Mouse (Mus musculus) embryonic facial prominence, embryonic 13.5 days (tissue): ENCODE measurements around the gene Narf. TPM values are rescaled to one million over a fixed set of nuclear protein-coding genes. Genes with fewer than 3 reads are reported as not detected.

Experiments
- ATAC-seq: fragments of 200-750 bp; cut with Nextera tagmentation; 2 replicates; pipeline ENCODE4 v1.8.0; 2017; ENCODE audit warnings: low read depth; ENCODE audit not compliant: insufficient number of reproducible peaks, insufficient read depth, low FRiP score, low TSS enrichment
- H3K27ac ChIP-seq: fragments of 300-500 bp; sonication (generic); 2 replicates; pipeline ENCODE4 v1.5.1; 2015; ENCODE audit warnings: moderate library complexity, mild to moderate bottlenecking, inconsistent platforms
- H3K27me3 ChIP-seq: fragments of 300-500 bp; sonication (generic); 2 replicates; pipeline ENCODE4 v1.6.1; 2015; ENCODE audit warnings: mild to moderate bottlenecking, inconsistent platforms
- H3K36me3 ChIP-seq: fragments of 300-500 bp; sonication (generic); 2 replicates; pipeline ENCODE4 v1.6.1; 2015; ENCODE audit warnings: mild to moderate bottlenecking, inconsistent platforms
- H3K4me1 ChIP-seq: fragments of 300-500 bp; sonication (generic); 2 replicates; pipeline ENCODE4 v1.6.1; 2015; ENCODE audit warnings: inconsistent platforms
- H3K4me2 ChIP-seq: fragments of 300-500 bp; sonication (generic); 2 replicates; pipeline ENCODE4 v1.6.1; 2015; ENCODE audit warnings: moderate library complexity, mild to moderate bottlenecking, inconsistent platforms
- H3K4me3 ChIP-seq: fragments of 300-500 bp; sonication (generic); 2 replicates; pipeline ENCODE4 v1.5.1; 2015; ENCODE audit warnings: mild to moderate bottlenecking, inconsistent platforms
- H3K9ac ChIP-seq: fragments of 300-500 bp; sonication (generic); 2 replicates; pipeline ENCODE4 v1.6.1; 2015; ENCODE audit warnings: mild to moderate bottlenecking, inconsistent platforms
- H3K9me3 ChIP-seq: fragments of 300-500 bp; sonication (generic); 2 replicates; pipeline ENCODE4 v1.6.1; 2016; ENCODE audit warnings: inconsistent platforms
- WGBS: fragments of 180-500 bp; shearing (Covaris S2); methylation state at CpG from one replicate; pipeline ENCODE4 v1.1.7; 2015; ENCODE audit warnings: mixed read lengths; 5-methylcytosine and 5-hydroxymethylcytosine counted together
- polyA plus RNA-seq: library from polyadenylated mRNA; unstranded; fragments of >200 nt; fragmentation: Nextera tagmentation; extraction: Ambion mirVana; gene quantifications from 2 replicates; pipeline ENCODE4 v1.2.1, GENCODE M21; 2015

The Narf gene
- polyA plus RNA-seq, 1 experiment from 2014 or later: 61.4 TPM

DNA sequence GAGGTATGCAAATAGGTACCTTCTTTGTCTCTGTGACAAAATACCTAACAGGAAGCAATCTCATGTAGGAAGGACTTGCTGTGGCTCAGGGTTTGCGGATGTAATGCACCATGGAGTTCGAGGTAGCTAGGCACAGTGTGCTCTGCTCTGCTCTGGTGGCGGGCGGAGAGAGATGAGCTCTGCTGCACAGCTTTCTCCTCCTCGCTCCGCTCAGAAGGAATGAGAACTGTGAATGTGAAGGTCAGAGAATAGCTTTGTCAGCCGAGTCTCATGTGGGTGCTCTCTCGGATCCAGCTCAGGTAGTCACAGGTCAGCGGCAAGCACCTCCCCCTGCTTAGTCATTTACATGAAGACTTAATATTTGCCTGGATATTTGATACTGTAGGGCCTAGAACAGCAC lies 63.2 kb downstream of the Narf start:
- no peaks in the 10 kb centered on the region for H3K9me3 ChIP-seq
- WGBS: 93% methylated on average over 9 of the region's 9 CpGs
- H3K4me3 ChIP-seq: no peak overlapping the region
- H3K4me1 ChIP-seq: no peaks in the 10 kb centered on the region
- no peak overlapping the region for H3K27ac ChIP-seq
- ATAC-seq: no peak
- no peaks in the 10 kb centered on the region for H3K27me3 ChIP-seq
- peaks cover 94% of the 10 kb centered on the region for H3K36me3 ChIP-seq
- no peak overlapping the region for H3K4me2 ChIP-seq
- no peak overlapping the region for H3K9ac ChIP-seq

DNA sequence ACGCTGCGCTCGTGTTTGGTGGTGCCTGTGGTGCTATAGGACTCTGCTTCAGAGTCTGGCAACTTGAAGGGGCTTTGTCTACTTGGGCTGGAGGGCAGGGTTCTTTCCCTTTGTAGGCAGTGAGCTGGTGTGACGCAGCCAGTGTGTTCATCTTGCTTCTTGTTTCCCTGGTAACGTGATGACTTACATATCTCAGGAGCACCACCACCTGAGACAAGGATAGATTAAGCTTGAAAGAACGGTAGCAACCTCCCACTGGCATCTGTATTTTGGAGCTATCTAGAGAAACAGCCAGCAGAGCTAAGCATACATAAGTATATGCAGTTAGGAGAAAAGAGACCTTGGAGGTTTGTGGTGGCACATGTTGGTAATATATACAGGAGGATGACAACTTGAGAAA lies 68.3 kb downstream of the Narf start:
- H3K27ac ChIP-seq: no peak overlapping the region
- no peak overlapping the region for H3K9ac ChIP-seq
- no peak for ATAC-seq
- H3K4me2 ChIP-seq: no peak overlapping the region
- no peak overlapping the region for H3K4me3 ChIP-seq
- no peaks in the 10 kb centered on the region for H3K27me3 ChIP-seq
- H3K4me1 ChIP-seq: no peaks in the 10 kb centered on the region
- peaks cover 96% of the 10 kb centered on the region for H3K36me3 ChIP-seq
- 96% methylated on average over 6 of the region's 6 CpGs for WGBS
- no peaks in the 10 kb centered on the region for H3K9me3 ChIP-seq

Other genes starting within 250 kb of the Narf start
- 132 and 134 TPM in 2 replicates for gene Csnk1d, start 245.9 kb upstream of the Narf start, polyA plus RNA-seq
- 0.28 and 0.49 TPM in 2 replicates for gene Cd7, start 197.8 kb upstream of the Narf start, polyA plus RNA-seq
- 0.59 and 0.99 TPM in 2 replicates for gene Sectm1b, start 173.7 kb upstream of the Narf start, polyA plus RNA-seq
- gene Sectm1a, start 156.0 kb upstream of the Narf start, polyA plus RNA-seq: 0.26 and 0.52 TPM in 2 replicates
- not detected in 2 replicates for gene Tex19.2, start 118.6 kb upstream of the Narf start, polyA plus RNA-seq
- 0.11 TPM in 1 of 2 replicates, not detected in the other for gene Tex19.1, start 91.1 kb upstream of the Narf start, polyA plus RNA-seq
- 0.15 TPM in 1 of 2 replicates, not detected in the other for gene Uts2r, start 77.0 kb upstream of the Narf start, polyA plus RNA-seq
- gene Hexdc, start 32.8 kb upstream of the Narf start, polyA plus RNA-seq: 8.8 and 9.3 TPM in 2 replicates
- 18.5 and 22.2 TPM in 2 replicates for gene Ogfod3, start 32.5 kb upstream of the Narf start, polyA plus RNA-seq
- gene Cybc1, start 7.9 kb upstream of the Narf start, polyA plus RNA-seq: 44.6 and 45.1 TPM in 2 replicates
- gene Foxk2, start 22.7 kb downstream of the Narf start, polyA plus RNA-seq: 9.9 and 10.6 TPM in 2 replicates
- 98.3 and 102 TPM in 2 replicates for gene Wdr45b, start 117.2 kb downstream of the Narf start, polyA plus RNA-seq
- gene Rab40b, start 151.0 kb downstream of the Narf start, polyA plus RNA-seq: 10.7 and 13.1 TPM in 2 replicates
- gene Fn3krp, start 184.1 kb downstream of the Narf start, polyA plus RNA-seq: 10.8 and 12.4 TPM in 2 replicates
- 1.3 and 1.4 TPM in 2 replicates for gene Fn3k, start 197.7 kb downstream of the Narf start, polyA plus RNA-seq
- gene Tbcd, start 214.7 kb downstream of the Narf start, polyA plus RNA-seq: 42.1 and 42.5 TPM in 2 replicates